Mouse (Mus musculus) kidney, adult 2 months (tissue): ENCODE results near the gene Zfp385b.

Source experiments
- CTCF ChIP-seq: fragments of 200-500 bp; conservative IDR thresholded peaks from 2 replicates; pipeline ENCODE4 v1.5.1; 2011; ENCODE audit warnings: low read depth, mild to moderate bottlenecking, control low read depth, low read length, moderate library complexity, mixed read lengths; ENCODE audit not compliant: insufficient read depth, insufficient read length
- POLR2A ChIP-seq: fragments of 200-500 bp; IDR thresholded peaks from one replicate; pipeline ENCODE4 v1.6.1; 2011; ENCODE audit warnings: low read depth, low read length, control low read depth

DNA sequence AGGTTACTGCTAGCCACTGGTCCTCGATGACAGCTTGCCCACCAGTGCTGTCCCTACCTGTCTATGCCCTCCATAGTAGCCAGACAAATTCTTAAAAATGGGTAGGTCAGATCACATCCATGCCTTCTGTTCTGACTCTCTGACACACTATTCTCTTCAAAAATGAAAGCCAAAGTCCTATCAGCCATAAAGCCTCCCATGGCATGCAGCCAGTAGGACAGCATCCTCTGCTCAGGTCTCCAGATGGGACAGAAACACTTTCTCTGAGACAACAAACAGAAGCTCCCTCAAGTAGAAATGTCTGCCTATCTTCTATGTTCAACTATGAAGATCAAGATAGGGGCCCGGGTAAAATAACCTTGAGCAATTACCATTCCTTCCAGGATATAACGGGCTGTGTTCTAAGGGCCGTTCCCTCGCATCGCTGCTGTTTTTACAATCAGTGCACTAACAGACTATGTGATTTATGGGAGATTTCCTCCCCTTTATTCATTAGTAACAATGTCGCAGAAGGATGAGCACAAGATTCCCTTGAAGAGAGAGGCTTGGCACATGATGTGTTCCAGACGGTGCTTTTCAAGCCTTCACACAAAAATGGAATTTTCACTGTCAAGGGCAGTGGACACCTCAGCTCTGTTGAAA is 49.3 kb downstream of the Zfp385b start:
- TF ChIP-seq CTCF = no peak
- TF ChIP-seq POLR2A = no peak
